Mouse (Mus musculus) ovary, adult 18-20 months (tissue): ENCODE data around the gene Asb18.

Experiments used
- DNase-seq: peaks from one replicate; pipeline ENCODE4 v3.0.0; 2022; ENCODE audit warnings: low spot score, mixed read lengths

Asb18 gene

GRCm38 (mm10) chr1:89901381-89901780 is 113.1 kb downstream of the Asb18 start:
- no peak for DNase-seq
